In genomic region chr1:91428614-91429013, GRCm38 (mm10) we compare ENCODE assay signal across 7 mouse cellular contexts. TPM values are rescaled to one million over a fixed set of nuclear protein-coding genes. Genes with fewer than 3 reads are reported as not detected.
A peak's percentile ranks its signal among the peaks of the same experiment; 100 is the strongest.
DNase-seq lines count a peak whose midpoint lies in the region; ATAC-seq lines count a peak whose summit lies in the region.

No protein-coding gene starts in this region.

- peak; percentile 82 for DNase-seq in MN1 (ENCODE audit: low spot score)
- DNase-seq in c-Kit-positive CD71-negative TER-119-negative erythroid progenitor cells, embryonic 14.5 days (ENCODE audit: low read depth) = peak; percentile 68
- peak; percentile 87 for DNase-seq in forebrain, embryonic 11.5 days (ENCODE audit: low spot score)
- peak; percentile 92 for DNase-seq in heart, postnatal 4 days
- DNase-seq in layer of hippocampus, adult 8-10 months (ENCODE audit: low spot score in 2 of 2) = peak; percentile 63 to 79
- DNase-seq in spleen, adult 18-20 months = peak; percentile 52 to 81

- no peak overlapping the region for H3K4me3 ChIP-seq in forebrain, embryonic 11.5 days (ENCODE audit: low read depth, low read length)

- no peaks in the 10 kb centered on the region for H3K36me3 ChIP-seq in forebrain, embryonic 11.5 days (ENCODE audit: control insufficient read depth, insufficient read depth, low read length)

- no peaks in the 10 kb centered on the region for H3K9me3 ChIP-seq in forebrain, embryonic 11.5 days (ENCODE audit: control insufficient read depth, low read length)

- H3K4me1 ChIP-seq in forebrain, embryonic 11.5 days (replicated peaks; ENCODE audit: control insufficient read depth, insufficient read depth, low read length) = no peaks in the 10 kb centered on the region

- H3K4me2 ChIP-seq in forebrain, embryonic 11.5 days (ENCODE audit: low read depth, low read length, severe bottlenecking) = no peak overlapping the region

- 43% methylated on average over 4 of the region's 4 CpGs for WGBS in forebrain, embryonic 11.5 days

- no peak overlapping the region for H3K9ac ChIP-seq in forebrain, embryonic 11.5 days (ENCODE audit: low read length)

- H3K27me3 ChIP-seq in forebrain, embryonic 11.5 days (ENCODE audit: control insufficient read depth, insufficient read depth, low read length) = no peaks in the 10 kb centered on the region

- ATAC-seq in forebrain, embryonic 11.5 days (replicated peaks; ENCODE audit: low FRiP score) = no peak
- ATAC-seq in megakaryocyte, adult 5-6 weeks (ENCODE audit: poor library complexity, severe bottlenecking) = peak; percentile 88

- H3K27ac ChIP-seq in forebrain, embryonic 11.5 days (ENCODE audit: low read depth, low read length) = no peak overlapping the region

RNA-seq across cellular contexts. Expression of gene Hes6, which starts 14.8 kb away (rescaled TPM):
- 258 and 260 TPM in 2 replicates for polyA plus RNA-seq in forebrain, embryonic 11.5 days (2014; fragmentation: Nextera tagmentation; extraction: Ambion mirVana)
- 10 to 100 TPM; 29.6 to 30.6 TPM for total RNA-seq in heart, postnatal 4 days (2021)
- total RNA-seq in layer of hippocampus, adult 8-10 months (2022) = 10 to 100 TPM; 15.0 to 20.8 (median 16.2) TPM
- total RNA-seq in megakaryocyte, adult 5-6 weeks (2015) = 31.4 and 37.5 TPM in 2 replicates
- 29.1 and 30.8 TPM in 2 replicates for total RNA-seq in megakaryocyte, adult 5-6 weeks (2017)

RNA-seq across cellular contexts. Expression of gene Ilkap, which starts 30.0 kb away (rescaled TPM):
- polyA plus RNA-seq in forebrain, embryonic 11.5 days (2014; fragmentation: Nextera tagmentation; extraction: Ambion mirVana) = 161 and 166 TPM in 2 replicates
- 10 to 100 TPM; 58.2 to 59.1 TPM for total RNA-seq in heart, postnatal 4 days (2021)
- total RNA-seq in layer of hippocampus, adult 8-10 months (2022) = 10 to 100 TPM; 58.7 to 73.1 (median 64.3) TPM
- 67.5 and 71.0 TPM in 2 replicates for total RNA-seq in megakaryocyte, adult 5-6 weeks (2015)
- 90.9 and 102 TPM in 2 replicates for total RNA-seq in megakaryocyte, adult 5-6 weeks (2017)

RNA-seq across cellular contexts. Expression of gene Per2, which starts 30.5 kb away (rescaled TPM):
- polyA plus RNA-seq in forebrain, embryonic 11.5 days (2014; fragmentation: Nextera tagmentation; extraction: Ambion mirVana) = 2.7 and 3.6 TPM in 2 replicates
- total RNA-seq in heart, postnatal 4 days (2021) = 10 to 100 TPM in 1 of 2 experiments, 1 to 10 TPM in 1; 8.5 to 11.2 TPM
- 10 to 100 TPM; 20.4 to 37.6 (median 30.4) TPM for total RNA-seq in layer of hippocampus, adult 8-10 months (2022)
- 1.9 and 3.0 TPM in 2 replicates for total RNA-seq in megakaryocyte, adult 5-6 weeks (2015)
- total RNA-seq in megakaryocyte, adult 5-6 weeks (2017) = 1.9 and 2.0 TPM in 2 replicates
